Comparison of ENCODE assay signal across 12 mouse cellular contexts in the genomic region with DNA sequence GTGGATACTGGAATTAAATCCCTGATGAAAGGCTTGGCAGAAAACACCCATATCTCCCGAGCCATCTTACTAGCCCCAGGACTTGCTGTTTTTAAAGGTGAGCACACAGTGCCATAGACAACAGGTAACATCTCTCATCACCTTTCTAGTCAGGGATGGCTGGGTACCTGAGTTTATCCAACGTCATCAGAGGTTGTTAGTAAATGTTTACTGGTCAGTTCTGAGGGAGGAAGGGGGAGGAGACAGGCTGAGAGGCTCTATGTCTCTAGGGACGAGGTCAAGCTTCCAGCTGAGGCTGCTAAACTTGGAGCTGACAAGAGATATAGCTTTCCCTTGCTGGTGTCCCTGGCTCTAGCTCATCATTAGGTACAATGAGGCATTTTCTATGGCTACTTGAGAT. TPM values are rescaled to one million over a fixed set of nuclear protein-coding genes. Genes with fewer than 3 reads are reported as not detected.
DNase-seq lines count a peak whose midpoint lies in the region; ATAC-seq lines count a peak whose summit lies in the region.
"Had no signal": no experiment of that assay in that cellular context is flagged by ENCODE, and none has a peak within 500 bp of the region (broad histone marks: within the 10 kb centered on the region; RNA-seq: fewer than 3 reads in every experiment).

No protein-coding gene starts in this region.

- no peaks in the 10 kb centered on the region for H3K27me3 ChIP-seq in liver, embryonic 16.5 days (ENCODE audit: control insufficient read depth, insufficient read depth, low read depth, low read length)
- H3K27me3 ChIP-seq in liver, embryonic 12.5 days (replicated peaks) = no peaks in the 10 kb centered on the region
- no peaks in the 10 kb centered on the region for H3K27me3 ChIP-seq in heart, embryonic 15.5 days
- no peaks in the 10 kb centered on the region for H3K27me3 ChIP-seq in kidney, embryonic 15.5 days
- no peaks in the 10 kb centered on the region for H3K27me3 ChIP-seq in hindbrain, embryonic 13.5 days
- H3K27me3 ChIP-seq: stomach, embryonic 15.5 days had no signal

- H3K9ac ChIP-seq in liver, embryonic 16.5 days (ENCODE audit: low read depth, low read length) = no peak overlapping the region; the same call in 1 of the 2 replicates
- no peak overlapping the region for H3K9ac ChIP-seq in liver, embryonic 12.5 days
- no peak overlapping the region for H3K9ac ChIP-seq in heart, embryonic 15.5 days
- no peak overlapping the region for H3K9ac ChIP-seq in kidney, embryonic 15.5 days
- no peak overlapping the region for H3K9ac ChIP-seq in hindbrain, embryonic 13.5 days
- H3K9ac ChIP-seq: stomach, embryonic 15.5 days had no signal

- H3K4me3 ChIP-seq in liver, embryonic 16.5 days (ENCODE audit: low read depth, low read length) = no peak overlapping the region
- H3K4me3 ChIP-seq in liver, embryonic 12.5 days = no peak overlapping the region
- H3K4me3 ChIP-seq in heart, embryonic 15.5 days = no peak overlapping the region
- no peak overlapping the region for H3K4me3 ChIP-seq in kidney, embryonic 15.5 days (replicated peaks)
- no peak overlapping the region for H3K4me3 ChIP-seq in hindbrain, embryonic 13.5 days
- H3K4me3 ChIP-seq: stomach, embryonic 15.5 days had no signal

- peak overlapping the region; percentile 35; the same call in 1 of the 2 replicates for H3K27ac ChIP-seq in liver, embryonic 16.5 days (ENCODE audit: low read length)
- H3K27ac ChIP-seq in liver, embryonic 12.5 days = no peak overlapping the region
- H3K27ac ChIP-seq in heart, embryonic 15.5 days = peak overlapping the region; percentile 75
- peak overlapping the region; percentile 90 for H3K27ac ChIP-seq in kidney, embryonic 15.5 days
- no peak overlapping the region for H3K27ac ChIP-seq in hindbrain, embryonic 13.5 days

- H3K4me2 ChIP-seq in liver, embryonic 16.5 days (ENCODE audit: low read depth, low read length) = no peak overlapping the region
- H3K4me2 ChIP-seq in liver, embryonic 12.5 days = no peak overlapping the region
- H3K4me2 ChIP-seq in heart, embryonic 15.5 days = peak overlapping the region; percentile 29
- H3K4me2 ChIP-seq in kidney, embryonic 15.5 days = no peak overlapping the region
- H3K4me2 ChIP-seq in hindbrain, embryonic 13.5 days = no peak overlapping the region
- H3K4me2 ChIP-seq: stomach, embryonic 15.5 days had no signal

- DNase-seq in adrenal gland, postnatal 14 days = peak; percentile 24
- no peak for DNase-seq in adrenal gland, postnatal 10 days
- DNase-seq in embryo, embryonic 9.5 days (ENCODE audit: extremely low spot score) = no peak
- DNase-seq: adrenal gland, postnatal 25 days; thymus, postnatal 25 days had no signal

- peaks cover 4% of the 10 kb centered on the region; the same call in 1 of the 2 replicates for H3K4me1 ChIP-seq in liver, embryonic 16.5 days (ENCODE audit: control insufficient read depth, low read depth, low read length)
- H3K4me1 ChIP-seq in liver, embryonic 12.5 days = peaks cover 8% of the 10 kb centered on the region; the same call in 1 of the 2 replicates
- H3K4me1 ChIP-seq in heart, embryonic 15.5 days (replicated peaks) = peaks cover 16% of the 10 kb centered on the region
- peaks cover 34% of the 10 kb centered on the region for H3K4me1 ChIP-seq in kidney, embryonic 15.5 days
- H3K4me1 ChIP-seq in hindbrain, embryonic 13.5 days (replicated peaks) = no peaks in the 10 kb centered on the region

- H3K36me3 ChIP-seq in liver, embryonic 16.5 days (ENCODE audit: control insufficient read depth, insufficient read depth) = peaks cover 6% of the 10 kb centered on the region; the same call in 1 of the 2 replicates
- H3K36me3 ChIP-seq in liver, embryonic 12.5 days = peaks cover 98% of the 10 kb centered on the region
- peaks cover 15% of the 10 kb centered on the region for H3K36me3 ChIP-seq in heart, embryonic 15.5 days
- peaks cover 42% of the 10 kb centered on the region for H3K36me3 ChIP-seq in kidney, embryonic 15.5 days
- H3K36me3 ChIP-seq in hindbrain, embryonic 13.5 days = peaks cover 6% of the 10 kb centered on the region

- no peak for ATAC-seq in liver, embryonic 16.5 days (ENCODE audit: low read depth)
- ATAC-seq in liver, embryonic 12.5 days = no peak
- no peak for ATAC-seq in heart, embryonic 15.5 days (replicated peaks; ENCODE audit: insufficient number of reproducible peaks, insufficient read depth, low FRiP score, low read depth)
- ATAC-seq in kidney, embryonic 15.5 days (replicated peaks; ENCODE audit: low FRiP score) = peak; percentile 27; the same call in 1 of the 2 replicates
- ATAC-seq in hindbrain, embryonic 13.5 days (ENCODE audit: low FRiP score) = no peak
- ATAC-seq: forebrain, embryonic 16.5 days had no signal

- no peaks in the 10 kb centered on the region for H3K9me3 ChIP-seq in liver, embryonic 16.5 days (replicated peaks; ENCODE audit: control insufficient read depth, low read length)
- 0 out of 2 replicates have a peak, but pooled peaks cover 6% of the 10 kb centered on the region for H3K9me3 ChIP-seq in liver, embryonic 12.5 days (replicated peaks)
- no peaks in the 10 kb centered on the region for H3K9me3 ChIP-seq in heart, embryonic 15.5 days (replicated peaks)
- no peaks in the 10 kb centered on the region for H3K9me3 ChIP-seq in kidney, embryonic 15.5 days (replicated peaks)
- H3K9me3 ChIP-seq in hindbrain, embryonic 13.5 days = peaks cover 5% of the 10 kb centered on the region; the same call in 1 of the 2 replicates
- H3K9me3 ChIP-seq: stomach, embryonic 15.5 days had no signal

- WGBS in liver, embryonic 16.5 days (ENCODE audit: insufficient replicate concordance) = 44% methylated on average over 3 of the region's 3 CpGs
- WGBS in liver, embryonic 12.5 days (ENCODE audit: insufficient replicate concordance) = 50% methylated on average over 3 of the region's 3 CpGs
- WGBS in heart, embryonic 15.5 days = 31% methylated on average over 3 of the region's 3 CpGs
- WGBS in kidney, embryonic 15.5 days = 43% methylated on average over 3 of the region's 3 CpGs
- 67% methylated on average over 3 of the region's 3 CpGs for WGBS in hindbrain, embryonic 13.5 days

RNA-seq across cellular contexts. Expression of gene St3gal6, which starts 41.7 kb away (rescaled TPM):
- 21.9 and 35.0 TPM in 2 replicates for total RNA-seq in adrenal gland, postnatal 14 days (2021)
- total RNA-seq in adrenal gland, postnatal 10 days (2021) = 10 to 100 TPM; 23.2 to 29.1 TPM
- polyA plus RNA-seq in liver, embryonic 16.5 days (2015; fragmentation: Nextera tagmentation; extraction: Ambion mirVana) = 25.1 and 25.7 TPM in 2 replicates
- polyA plus RNA-seq in liver, embryonic 12.5 days (2016; fragmentation: Nextera tagmentation; extraction: Ambion mirVana) = 60.1 TPM in 2 replicates
- 16.5 and 17.5 TPM in 2 replicates for polyA plus RNA-seq in heart, embryonic 15.5 days (2015; fragmentation: Nextera tagmentation; extraction: Ambion mirVana)
- polyA plus RNA-seq in kidney, embryonic 15.5 days (2015; fragmentation: Nextera tagmentation; extraction: Ambion mirVana) = 71.9 and 75.2 TPM in 2 replicates
- 9.5 and 12.7 TPM in 2 replicates for polyA plus RNA-seq in hindbrain, embryonic 13.5 days (2015; fragmentation: Nextera tagmentation; extraction: Ambion mirVana)

Comparison
In these comparisons a context has a peak if more than half of its experiments do, and no peak if none do; other contexts are left out.
1. H3K27ac ChIP-seq: peak in liver, embryonic 16.5 days (single experiment), heart, embryonic 15.5 days (single experiment) and kidney, embryonic 15.5 days (single experiment); none in liver, embryonic 12.5 days (single experiment) and hindbrain, embryonic 13.5 days (single experiment).